26 mouse cellular contexts compared by ENCODE assay signal in the genomic region with DNA sequence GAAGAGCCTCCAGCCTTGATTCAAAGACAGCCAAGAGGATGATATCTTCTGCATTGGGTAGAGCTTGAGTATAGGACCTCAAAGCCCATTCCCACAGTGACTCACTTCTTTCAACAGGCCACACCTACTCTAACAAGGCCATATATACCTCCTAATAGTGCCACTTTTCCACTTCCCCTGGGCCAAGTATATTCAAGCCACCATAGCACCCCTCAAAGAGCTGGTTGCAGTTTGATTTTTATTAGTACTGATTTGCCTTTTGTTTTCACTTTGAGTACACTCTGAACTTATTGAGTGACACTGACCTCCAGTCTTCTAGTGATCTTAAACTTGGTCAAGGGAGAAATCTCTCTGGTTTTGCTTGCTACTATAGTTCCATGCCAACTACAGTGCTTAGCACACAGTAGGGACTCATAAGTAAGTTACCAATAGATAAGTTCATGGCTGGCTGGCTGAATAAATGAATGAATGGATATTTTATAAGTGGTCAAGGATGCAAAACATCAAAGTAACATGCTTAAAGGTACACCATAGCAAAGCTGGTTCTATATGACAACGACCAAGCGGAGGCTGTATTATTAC.
DNase-seq lines count a peak whose midpoint lies in the region; ATAC-seq lines count a peak whose summit lies in the region.
"Had no signal": no experiment of that assay in that cellular context is flagged by ENCODE, and none has a peak within 500 bp of the region (broad histone marks: within the 10 kb centered on the region; RNA-seq: fewer than 3 reads in every experiment).

No protein-coding gene starts in this region.

- no peak for ATAC-seq in forebrain, embryonic 12.5 days (ENCODE audit: low FRiP score)
- ATAC-seq in megakaryocyte, adult 5-6 weeks (ENCODE audit: poor library complexity, severe bottlenecking): no peak
- peak; percentile 3 for ATAC-seq in liver, embryonic 13.5 days (ENCODE audit: low read depth)
- ATAC-seq: CD4-positive, CD25-positive, alpha-beta regulatory T cell, adult 4 months; forebrain, embryonic 16.5 days; hindbrain, postnatal 0 days; intestine, postnatal 0 days had no signal

- H3K27me3 ChIP-seq in forebrain, embryonic 10.5 days (ENCODE audit: poor library complexity, severe bottlenecking): peaks cover 9% of the 10 kb centered on the region; the same call in 1 of the 2 replicates
- no peaks in the 10 kb centered on the region for H3K27me3 ChIP-seq in forebrain, embryonic 12.5 days
- H3K27me3 ChIP-seq in megakaryocyte, embryonic 14.5 days (replicated peaks): no peaks in the 10 kb centered on the region
- H3K27me3 ChIP-seq in liver, embryonic 13.5 days: no peaks in the 10 kb centered on the region
- H3K27me3 ChIP-seq: embryonic facial prominence, embryonic 13.5 days; midbrain, embryonic 12.5 days; neural tube, embryonic 15.5 days had no signal

- H3K4me2 ChIP-seq in forebrain, embryonic 12.5 days: no peak overlapping the region
- peak overlapping the region; percentile 43 for H3K4me2 ChIP-seq in liver, embryonic 13.5 days
- H3K4me2 ChIP-seq: embryonic facial prominence, embryonic 13.5 days; kidney, embryonic 15.5 days; midbrain, embryonic 12.5 days; neural tube, embryonic 15.5 days had no signal

- H3K36me3 ChIP-seq in forebrain, embryonic 10.5 days (replicated peaks): no peaks in the 10 kb centered on the region
- H3K36me3 ChIP-seq in forebrain, embryonic 12.5 days (replicated peaks): no peaks in the 10 kb centered on the region
- H3K36me3 ChIP-seq in megakaryocyte, embryonic 14.5 days (replicated peaks; ENCODE audit: low read length): peaks cover 6% of the 10 kb centered on the region
- H3K36me3 ChIP-seq in liver, embryonic 13.5 days: no peaks in the 10 kb centered on the region
- H3K36me3 ChIP-seq: embryonic facial prominence, embryonic 13.5 days; kidney, embryonic 15.5 days; limb, embryonic 10.5 days; midbrain, embryonic 12.5 days; neural tube, embryonic 15.5 days had no signal

- no peaks in the 10 kb centered on the region for H3K9me3 ChIP-seq in forebrain, embryonic 10.5 days
- H3K9me3 ChIP-seq in forebrain, embryonic 12.5 days: no peaks in the 10 kb centered on the region
- no peaks in the 10 kb centered on the region for H3K9me3 ChIP-seq in megakaryocyte, embryonic 14.5 days
- H3K9me3 ChIP-seq in liver, embryonic 13.5 days (replicated peaks): no peaks in the 10 kb centered on the region
- H3K9me3 ChIP-seq: embryonic facial prominence, embryonic 13.5 days; kidney, embryonic 15.5 days; limb, embryonic 10.5 days; midbrain, embryonic 12.5 days; neural tube, embryonic 15.5 days had no signal

- DNase-seq in forebrain, embryonic 10.5 days (ENCODE audit: extremely low spot score, low spot score): no peak
- DNase-seq in liver, embryonic 13.5 days: no peak
- no peak for DNase-seq in adrenal gland, adult (ENCODE audit: inconsistent age in 2 of 2, low spot score in 1 of 2)
- DNase-seq in left cerebral cortex, adult 11 months (ENCODE audit: low spot score): no peak
- DNase-seq: adrenal gland, postnatal 10 days; cerebellum, adult 8-10 months; cerebellum, postnatal 36 days; embryo, embryonic 11 days; gastrocnemius, postnatal 14 days; heart, adult 11 months; right cerebral cortex, adult 18-20 months; right cerebral cortex, postnatal 4 days; thymus, adult 18-20 months; thymus, postnatal 36 days had no signal

- H3K27ac ChIP-seq in forebrain, embryonic 10.5 days: peak overlapping the region; percentile 69; the same call in 1 of the 2 replicates
- H3K27ac ChIP-seq in forebrain, embryonic 12.5 days: no peak overlapping the region
- H3K27ac ChIP-seq in liver, embryonic 13.5 days: peak overlapping the region; percentile 100
- H3K27ac ChIP-seq: embryonic facial prominence, embryonic 13.5 days; hindbrain, postnatal 0 days; kidney, embryonic 15.5 days; midbrain, embryonic 12.5 days; neural tube, embryonic 15.5 days had no signal

- WGBS in forebrain, embryonic 10.5 days: 88% methylated on average over 2 of the region's 2 CpGs
- WGBS in forebrain, embryonic 12.5 days: 92% methylated on average over 2 of the region's 2 CpGs
- WGBS in liver, embryonic 13.5 days (ENCODE audit: insufficient replicate concordance): 22% methylated on average over 2 of the region's 2 CpGs

- peaks cover 55% of the 10 kb centered on the region for H3K4me1 ChIP-seq in forebrain, embryonic 10.5 days
- H3K4me1 ChIP-seq in forebrain, embryonic 12.5 days: peaks cover 32% of the 10 kb centered on the region
- H3K4me1 ChIP-seq in megakaryocyte, embryonic 14.5 days: peaks cover 100% of the 10 kb centered on the region
- H3K4me1 ChIP-seq in liver, embryonic 13.5 days (replicated peaks): peaks cover 98% of the 10 kb centered on the region
- H3K4me1 ChIP-seq: embryonic facial prominence, embryonic 13.5 days had no signal

- H3K9ac ChIP-seq in forebrain, embryonic 12.5 days: no peak overlapping the region
- H3K9ac ChIP-seq in liver, embryonic 13.5 days: peak overlapping the region; percentile 61
- H3K9ac ChIP-seq: embryonic facial prominence, embryonic 13.5 days; kidney, embryonic 15.5 days; midbrain, embryonic 12.5 days; neural tube, embryonic 15.5 days had no signal

- H3K4me3 ChIP-seq in forebrain, embryonic 10.5 days: no peak overlapping the region
- no peak overlapping the region for H3K4me3 ChIP-seq in forebrain, embryonic 12.5 days (replicated peaks)
- peak overlapping the region; percentile 83 for H3K4me3 ChIP-seq in megakaryocyte, embryonic 14.5 days (replicated peaks)
- H3K4me3 ChIP-seq in liver, embryonic 13.5 days (replicated peaks): no peak overlapping the region
- H3K4me3 ChIP-seq: embryonic facial prominence, embryonic 13.5 days; kidney, embryonic 15.5 days; limb, embryonic 10.5 days; midbrain, embryonic 12.5 days; neural tube, embryonic 15.5 days had no signal
